Mouse (Mus musculus): Measurements from ENCODE around the gene Chrm4. TPM values are rescaled to one million over a fixed set of nuclear protein-coding genes. Genes with fewer than 3 reads are reported as not detected.

Chrm4 gene
- polyA plus RNA-seq, 1 experiment: not detected

DNA sequence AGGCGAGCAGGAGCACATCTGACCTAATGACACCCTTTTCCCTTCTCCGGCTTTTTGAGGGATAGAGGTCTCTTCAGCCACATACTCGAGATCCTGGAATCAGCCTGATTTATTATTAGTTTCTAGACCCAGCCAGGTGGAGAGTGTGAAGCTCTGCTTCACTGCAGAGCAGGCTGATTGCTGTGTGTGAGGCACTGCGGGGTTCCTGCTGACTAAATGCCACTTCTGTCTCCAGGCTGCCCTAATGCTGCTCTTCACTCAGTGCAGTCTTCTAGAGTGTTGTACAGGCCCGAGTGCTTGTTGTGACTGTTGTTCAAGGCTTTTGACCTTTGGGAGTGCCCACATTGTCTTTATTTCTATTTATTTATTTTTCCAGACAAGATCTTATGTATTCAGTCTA, 24.7 kb upstream of the Chrm4 start:
- Histone ChIP-seq H3K27ac (ENCODE audit: insufficient read depth, low read depth, low read length) (peak overlapping the region; percentile 68), H3K4me1 (ENCODE audit: control insufficient read depth, insufficient read depth, low read length) (peaks cover 11% of the 10 kb centered on the region), H3K4me3 (ENCODE audit: insufficient read depth, low read depth, low read length) (no peak overlapping the region)
- TF ChIP-seq POLR2A (IDR thresholded peaks at IDR 0.05; ENCODE audit: insufficient read depth, low read depth, low read length): no peak
- TF ChIP-seq CTCF (IDR thresholded peaks at IDR 0.05; ENCODE audit: insufficient read depth, low read depth, low read length): no peak
- 45% methylated on average over 5 of the region's 5 CpGs for WGBS

DNA sequence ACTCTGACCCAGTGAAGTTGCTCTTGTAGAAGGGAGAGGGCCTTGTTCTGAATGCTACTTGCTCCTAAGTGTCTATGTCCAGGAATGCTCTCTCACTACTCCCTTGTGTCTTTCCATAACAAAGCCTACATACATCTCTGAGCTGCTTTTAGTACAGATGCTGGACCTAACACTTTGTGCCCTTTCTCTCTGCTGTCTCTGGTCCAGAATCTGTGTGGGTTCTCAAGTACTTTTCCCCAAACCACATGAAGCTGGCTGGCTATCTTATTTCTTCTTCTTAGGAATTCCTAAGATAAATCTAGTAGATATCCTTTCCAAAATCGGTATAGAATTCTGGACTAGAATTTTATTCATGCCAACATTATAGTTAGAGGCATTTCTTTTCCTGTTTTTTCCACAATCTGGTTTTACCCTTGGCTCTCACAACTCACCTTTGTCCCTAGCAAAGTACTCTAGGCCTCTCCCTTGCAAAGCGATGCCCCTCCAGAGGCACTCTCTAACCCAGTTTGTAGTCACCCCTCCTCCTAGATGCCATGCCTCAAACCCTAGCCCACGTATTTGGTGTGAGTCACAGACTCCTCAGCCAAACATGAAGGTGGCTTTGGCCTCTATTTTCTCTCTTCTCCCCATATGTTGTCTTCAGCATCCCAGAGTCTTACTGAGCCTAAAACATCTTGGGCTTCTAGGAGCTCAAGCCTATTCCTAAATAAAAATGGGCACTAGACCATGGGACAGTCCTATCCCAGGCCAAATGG, 23.7 kb upstream of the Chrm4 start:
- H3K4me1 ChIP-seq (ENCODE audit: control insufficient read depth, insufficient read depth, low read length): peaks cover 11% of the 10 kb centered on the region
- H3K4me3 ChIP-seq (ENCODE audit: insufficient read depth, low read depth, low read length): no peak overlapping the region
- TF ChIP-seq CTCF (IDR thresholded peaks at IDR 0.05; ENCODE audit: insufficient read depth, low read depth, low read length) (no peak), POLR2A (IDR thresholded peaks at IDR 0.05; ENCODE audit: insufficient read depth, low read depth, low read length) (no peak)
- peak overlapping the region; percentile 12; the same call in 1 of the 2 replicates for H3K27ac ChIP-seq (ENCODE audit: insufficient read depth, low read depth, low read length)
- WGBS: 46% methylated on average over 3 of the region's 3 CpGs

DNA sequence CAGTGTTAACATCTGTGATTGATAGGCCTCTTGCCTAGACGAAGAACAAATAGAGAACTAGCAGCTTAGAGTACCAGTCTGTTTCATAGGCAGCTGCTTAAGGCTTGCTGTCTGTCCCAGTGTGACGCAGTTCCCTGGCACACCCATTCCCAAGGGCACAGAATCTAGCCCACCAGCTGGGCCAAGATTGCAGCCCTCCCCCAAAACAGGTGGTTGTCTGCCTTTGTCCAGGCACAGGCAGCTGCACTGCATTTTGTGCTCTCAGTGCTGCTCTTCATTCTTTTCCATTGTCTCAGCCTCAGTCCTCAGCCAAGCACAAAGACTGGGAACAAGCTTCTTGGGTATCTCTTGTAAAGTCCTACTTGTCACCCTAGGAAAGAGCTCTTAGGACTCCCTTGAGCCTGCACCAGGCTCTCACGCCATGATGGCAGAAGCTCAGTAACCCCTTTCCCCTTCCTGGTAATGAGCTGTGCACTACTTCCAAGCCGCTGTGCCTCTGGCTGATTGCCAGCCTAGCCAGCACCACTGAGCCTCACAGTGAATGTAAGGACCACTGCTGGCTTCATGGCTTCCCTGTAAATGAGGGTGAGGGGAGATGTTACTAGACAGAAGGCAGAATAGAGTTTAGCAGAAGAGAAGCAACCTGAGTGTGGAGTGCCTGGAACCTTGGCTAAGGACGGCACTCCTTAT, 22.3 kb upstream of the Chrm4 start:
- TF ChIP-seq POLR2A (IDR thresholded peaks at IDR 0.05; ENCODE audit: insufficient read depth, low read depth, low read length) (no peak), CTCF (IDR thresholded peaks at IDR 0.05; ENCODE audit: insufficient read depth, low read depth, low read length) (no peak)
- peak overlapping the region; percentile 27 for H3K27ac ChIP-seq (ENCODE audit: insufficient read depth, low read depth, low read length)
- WGBS: 44% methylated on average over 5 of the region's 5 CpGs

DNA sequence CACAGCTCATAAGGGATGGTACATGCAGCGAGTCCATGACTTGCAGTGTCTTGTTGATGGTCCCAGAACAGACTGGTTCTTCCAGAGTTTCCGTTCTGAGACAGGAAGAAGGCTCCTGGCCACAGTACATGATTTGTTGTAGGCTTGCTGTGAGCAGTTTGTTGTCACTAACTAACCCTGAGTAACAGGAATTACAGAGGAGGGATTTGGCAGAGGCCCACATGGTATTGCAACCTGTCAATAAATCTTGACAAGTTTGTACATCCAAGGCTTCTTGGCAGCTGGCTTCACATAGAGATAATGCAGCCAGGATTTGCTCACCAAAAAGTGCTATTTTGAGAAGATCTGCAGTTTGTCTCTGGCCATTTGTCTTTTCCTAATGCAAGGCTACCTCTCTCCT, 20.9 kb upstream of the Chrm4 start:
- Histone ChIP-seq H3K27ac (ENCODE audit: insufficient read depth, low read depth, low read length) (no peak overlapping the region), H3K4me3 (ENCODE audit: insufficient read depth, low read depth, low read length) (no peak overlapping the region), H3K4me1 (ENCODE audit: control insufficient read depth, insufficient read depth, low read length) (peaks cover 9% of the 10 kb centered on the region)
- WGBS: 94% methylated on average over 2 of the region's 2 CpGs
- no peak for TF ChIP-seq CTCF (IDR thresholded peaks at IDR 0.05; ENCODE audit: insufficient read depth, low read depth, low read length)
- TF ChIP-seq POLR2A (IDR thresholded peaks at IDR 0.05; ENCODE audit: insufficient read depth, low read depth, low read length): no peak

More for the DNA sequence above, 22.3 kb upstream of the Chrm4 start:
- peaks cover 9% of the 10 kb centered on the region for H3K4me1 ChIP-seq (ENCODE audit: control insufficient read depth, insufficient read depth, low read length)
- H3K4me3 ChIP-seq (ENCODE audit: insufficient read depth, low read depth, low read length): no peak overlapping the region

DNA sequence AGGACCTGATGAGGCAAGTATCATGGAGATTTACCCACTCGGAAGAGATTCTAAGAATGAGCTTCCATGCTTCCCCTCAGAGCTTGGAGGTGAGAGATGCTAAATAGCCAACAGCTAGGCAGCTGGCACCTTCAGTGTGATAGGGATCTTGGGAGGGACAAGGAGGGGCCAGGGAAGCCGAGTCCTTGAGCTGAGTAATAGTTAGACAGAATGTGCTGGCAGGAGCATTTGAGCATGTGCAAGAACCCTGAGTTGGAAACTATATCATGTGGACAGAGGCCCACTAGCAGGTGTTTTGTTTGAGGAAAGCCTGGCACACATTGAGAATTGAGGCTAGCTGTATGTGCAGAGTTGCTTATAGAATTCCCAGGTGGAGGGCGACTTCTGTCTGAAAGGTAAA, 14.4 kb upstream of the Chrm4 start:
- TF ChIP-seq POLR2A (IDR thresholded peaks at IDR 0.05; ENCODE audit: insufficient read depth, low read depth, low read length) (no peak), CTCF (IDR thresholded peaks at IDR 0.05; ENCODE audit: insufficient read depth, low read depth, low read length) (no peak)
- Histone ChIP-seq H3K4me3 (ENCODE audit: insufficient read depth, low read depth, low read length) (no peak overlapping the region), H3K4me1 (ENCODE audit: control insufficient read depth, insufficient read depth, low read length) (peaks cover 5% of the 10 kb centered on the region; the same call in 1 of the 2 replicates), H3K27ac (ENCODE audit: insufficient read depth, low read depth, low read length) (no peak overlapping the region)
- 66% methylated on average over 3 of the region's 3 CpGs for WGBS

DNA sequence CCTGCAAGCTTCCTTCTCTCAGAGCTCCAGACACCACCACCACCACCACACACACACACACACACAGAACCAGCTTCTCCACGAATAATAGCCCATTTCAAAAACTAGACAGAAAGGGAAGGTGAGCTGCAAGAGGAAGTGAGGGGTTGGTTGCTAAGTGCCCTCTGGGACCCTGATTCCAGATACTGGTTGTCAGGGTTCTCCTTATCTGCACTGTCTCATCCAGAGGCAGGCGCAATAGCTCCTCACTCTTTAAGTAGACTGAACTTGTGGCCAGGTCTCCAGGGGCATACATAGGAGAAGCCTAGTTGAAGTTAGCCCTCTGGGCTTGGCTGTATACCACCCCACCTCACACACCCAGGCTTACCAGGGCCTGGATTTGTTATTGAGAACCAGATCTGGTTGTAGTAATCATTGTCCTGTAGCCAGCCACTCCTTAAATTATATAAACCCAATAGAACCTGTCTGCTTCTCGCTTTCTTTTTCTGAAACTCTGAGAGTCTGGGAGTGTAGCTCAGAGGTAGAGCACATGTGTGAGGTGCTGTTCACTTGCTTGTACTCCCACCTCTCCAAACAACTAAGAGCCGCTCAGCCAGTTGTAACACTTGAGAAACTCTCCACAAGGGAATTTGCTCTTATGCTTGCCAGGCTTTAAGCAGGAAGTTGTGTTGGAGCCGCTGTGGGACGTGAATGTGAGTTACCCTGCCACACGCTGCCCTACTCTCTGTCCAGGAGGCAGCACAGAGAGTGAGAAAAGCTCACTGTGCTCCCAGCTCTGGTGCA, 13.5 kb upstream of the Chrm4 start:
- H3K27ac ChIP-seq (ENCODE audit: insufficient read depth, low read depth, low read length): no peak overlapping the region
- H3K4me3 ChIP-seq (ENCODE audit: insufficient read depth, low read depth, low read length): no peak overlapping the region
- 78% methylated on average over 7 of the region's 7 CpGs for WGBS
- H3K4me1 ChIP-seq (ENCODE audit: control insufficient read depth, insufficient read depth, low read length): peaks cover 8% of the 10 kb centered on the region; the same call in 1 of the 2 replicates
- TF ChIP-seq CTCF (IDR thresholded peaks at IDR 0.05; ENCODE audit: insufficient read depth, low read depth, low read length) (no peak), POLR2A (IDR thresholded peaks at IDR 0.05; ENCODE audit: insufficient read depth, low read depth, low read length) (no peak)

DNA sequence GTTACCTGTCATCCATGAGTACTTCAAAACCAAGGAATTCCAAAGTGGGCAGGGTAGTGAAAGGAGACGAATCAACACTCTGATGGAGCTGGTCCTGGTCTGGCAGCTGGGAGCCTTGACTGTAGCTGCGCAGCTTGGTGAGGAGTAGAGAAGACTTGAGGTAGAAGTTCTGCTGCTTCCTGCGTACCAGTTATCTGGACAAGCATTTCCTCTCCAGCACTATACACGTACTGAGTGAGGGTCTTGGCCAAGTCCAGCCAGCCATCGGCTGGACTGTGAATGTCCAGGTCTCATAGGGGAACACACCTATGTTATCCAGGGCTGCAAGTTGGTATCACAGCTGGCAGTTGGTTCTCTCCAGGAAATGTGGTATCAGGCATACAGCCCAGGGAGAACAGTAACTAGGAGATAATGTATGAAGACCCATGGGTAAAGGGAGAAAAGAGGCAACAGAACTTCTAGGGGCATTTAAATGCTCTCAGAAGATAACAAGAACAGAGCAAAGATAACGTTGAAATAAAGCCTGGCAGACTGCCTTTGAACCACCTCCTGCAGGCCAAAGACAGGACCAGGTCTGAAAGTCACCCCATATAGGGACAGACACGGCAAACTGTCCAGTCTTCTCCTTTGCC, 10.6 kb upstream of the Chrm4 start:
- 89% methylated on average over 7 of the region's 7 CpGs for WGBS
- peaks cover 15% of the 10 kb centered on the region for H3K4me1 ChIP-seq (ENCODE audit: control insufficient read depth, insufficient read depth, low read length)

DNA sequence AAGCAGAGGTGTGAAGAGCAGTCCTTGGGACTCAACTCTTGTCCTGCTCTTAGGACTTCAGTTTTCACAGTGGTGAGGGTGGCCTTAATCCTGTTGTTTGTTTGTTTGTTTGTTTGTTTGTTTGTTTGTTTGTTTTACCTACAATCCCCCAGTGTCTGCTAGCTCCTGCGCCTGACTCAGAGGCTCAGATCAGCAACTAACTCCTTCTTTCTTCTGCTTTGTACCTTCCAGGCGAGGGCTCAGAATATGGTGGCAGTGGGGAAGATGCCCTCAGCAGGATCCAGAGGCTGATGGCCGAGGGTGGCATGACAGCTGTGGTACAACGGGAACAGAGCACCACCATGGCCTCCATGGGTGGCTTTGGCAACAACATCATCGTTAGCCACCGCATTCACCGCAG, 10.0 kb upstream of the Chrm4 start:
- 84% methylated on average over 7 of the region's 7 CpGs for WGBS

More for the DNA sequence above, 10.6 kb upstream of the Chrm4 start:
- TF ChIP-seq CTCF (IDR thresholded peaks at IDR 0.05; ENCODE audit: insufficient read depth, low read depth, low read length) (no peak), POLR2A (IDR thresholded peaks at IDR 0.05; ENCODE audit: insufficient read depth, low read depth, low read length) (no peak)
- H3K27ac ChIP-seq (ENCODE audit: insufficient read depth, low read depth, low read length): no peak overlapping the region
- H3K4me3 ChIP-seq (ENCODE audit: insufficient read depth, low read depth, low read length): no peak overlapping the region

More for the DNA sequence above, 10.0 kb upstream of the Chrm4 start:
- TF ChIP-seq POLR2A (IDR thresholded peaks at IDR 0.05; ENCODE audit: insufficient read depth, low read depth, low read length) (no peak), CTCF (IDR thresholded peaks at IDR 0.05; ENCODE audit: insufficient read depth, low read depth, low read length) (no peak)
- Histone ChIP-seq H3K4me3 (ENCODE audit: insufficient read depth, low read depth, low read length) (no peak overlapping the region), H3K27ac (ENCODE audit: insufficient read depth, low read depth, low read length) (no peak overlapping the region), H3K4me1 (ENCODE audit: control insufficient read depth, insufficient read depth, low read length) (peaks cover 17% of the 10 kb centered on the region)
